Mouse (Mus musculus): Measurements from ENCODE around the gene Srsf3. TPM values are rescaled to one million over a fixed set of nuclear protein-coding genes. Genes with fewer than 3 reads are reported as not detected.

Srsf3 gene
- total and polyA plus RNA-seq, 3 experiments, result 171 to 687 (median 380) TPM

GRCm38 (mm10) chr17:29062119-29063035 is 29.9 kb downstream of the Srsf3 start (continued):
- TF ChIP-seq JUND (conservative IDR thresholded peaks at IDR 0.05; ENCODE audit: low read depth, low read length), result no peak

- in situ Hi-C loops (cut with MboI; ENCODE audit: low pct_ligation_motif_present, low pct_unique_long_range_greater_than_20kb, low sequenced_read_pairs), result no loop called here
- H3K4me2 ChIP-seq (ENCODE audit: insufficient read depth, low read depth, poor library complexity, severe bottlenecking), result peak overlapping the region; percentile 62; the same call in 1 of the 2 replicates
- no peaks in the 10 kb centered on the region for H3K9me3 ChIP-seq (replicated peaks; ENCODE audit: low read length)
- no peak overlapping the region for H3K4me3 ChIP-seq (replicated peaks in 1 of 3; ENCODE audit: low read depth in 2 of 3, low read length in 2 of 3, poor library complexity in 1 of 3)
- no peak for DNase-seq (ENCODE audit: extremely low read depth)
- H3K27me3 ChIP-seq (replicated peaks), result no peaks in the 10 kb centered on the region
- TF ChIP-seq MEF2A (IDR thresholded peaks at IDR 0.05; ENCODE audit: borderline replicate concordance, low read depth, low read length), result peak; percentile 24; the same call in 1 of the 2 replicates
- no peak for TF ChIP-seq ZNF384 (IDR thresholded peaks at IDR 0.05; ENCODE audit: low read depth, low read length)
- peaks cover 40 to 78% of the 10 kb centered on the region in 2 experiments for H3K4me1 ChIP-seq (ENCODE audit: control insufficient read depth in 1 of 2, insufficient read depth in 2 of 2)
- peaks cover 0 to 19% of the 10 kb centered on the region in 2 experiments for H3K36me3 ChIP-seq (replicated peaks in 1 of 2; ENCODE audit: control insufficient read depth in 1 of 2, insufficient read depth in 1 of 2, low read length in 1 of 2)
- H3K9ac ChIP-seq (ENCODE audit: insufficient read depth, low read depth), result peak overlapping the region; percentile 30
- H3K27ac ChIP-seq (ENCODE audit: insufficient read depth, low read depth), result peak overlapping the region; percentile 79
- dilution Hi-C loops (cut with MboI; ENCODE audit: extremely low pct_ligation_motif_present, extremely low pct_unique_long_range_greater_than_20kb, low sequenced_read_pairs), result no loop called here
- H3K79me2 ChIP-seq (replicated peaks; ENCODE audit: control insufficient read depth, extremely low read depth, insufficient read depth, poor library complexity, severe bottlenecking), result no peaks in the 10 kb centered on the region
Measured at GRCm38 (mm10) chr17:29063121-29063987, 30.9 kb downstream of the Srsf3 start.

- in situ Hi-C loops (cut with MboI; ENCODE audit: low pct_ligation_motif_present, low pct_unique_long_range_greater_than_20kb, low sequenced_read_pairs) (no loop called here), dilution Hi-C loops (cut with MboI; ENCODE audit: extremely low pct_ligation_motif_present, extremely low pct_unique_long_range_greater_than_20kb, low sequenced_read_pairs) (no loop called here)
- no peak overlapping the region for H3K4me3 ChIP-seq (replicated peaks in 1 of 3; ENCODE audit: low read depth in 2 of 3, low read length in 2 of 3, poor library complexity in 1 of 3)
- 0 out of 2 replicates have a peak overlapping the region, but pooled peaks have one; percentile 2 for H3K4me2 ChIP-seq (ENCODE audit: insufficient read depth, low read depth, poor library complexity, severe bottlenecking)
- H3K27me3 ChIP-seq (replicated peaks), result no peaks in the 10 kb centered on the region
- no peaks in the 10 kb centered on the region for H3K79me2 ChIP-seq (replicated peaks; ENCODE audit: control insufficient read depth, extremely low read depth, insufficient read depth, poor library complexity, severe bottlenecking)
- no peak for TF ChIP-seq POLR2A (IDR thresholded peaks at IDR 0.05; ENCODE audit: low read depth, low read length)
- no peak for TF ChIP-seq E2F4 (IDR thresholded peaks at IDR 0.05; ENCODE audit: insufficient replicate concordance, low read depth, low read length)
- peak; percentile 55; the same call in 1 of the 2 replicates for TF ChIP-seq MEF2A (IDR thresholded peaks at IDR 0.05; ENCODE audit: borderline replicate concordance, low read depth, low read length)
- TF ChIP-seq PAX5 (IDR thresholded peaks at IDR 0.05; ENCODE audit: low read length), result no peak
- TF ChIP-seq BHLHE40 (IDR thresholded peaks at IDR 0.05; ENCODE audit: low read depth, low read length), result peak; percentile 21; the same call in 1 of the 2 replicates
- TF ChIP-seq ETS1 (conservative IDR thresholded peaks at IDR 0.05; ENCODE audit: low read depth, low read length), result no peak
- TF ChIP-seq POLR2AphosphoS2 (IDR thresholded peaks at IDR 0.05; ENCODE audit: low read depth, low read length), result no peak
- TF ChIP-seq ZKSCAN1 (IDR thresholded peaks at IDR 0.05; ENCODE audit: borderline replicate concordance, low read depth, low read length), result no peak
- no peak for TF ChIP-seq NELFE (IDR thresholded peaks at IDR 0.05; ENCODE audit: low read depth, low read length)
- no peak for TF ChIP-seq CTCF (conservative IDR thresholded peaks at IDR 0.05 in 1 of 2, IDR thresholded peaks at IDR 0.05 in 1 of 2; ENCODE audit: low read depth in 2 of 2, low read length in 2 of 2)
- TF ChIP-seq MYC (IDR thresholded peaks at IDR 0.05; ENCODE audit: low read depth, low read length), result no peak
- no peak for TF ChIP-seq MAFK (IDR thresholded peaks at IDR 0.05; ENCODE audit: insufficient replicate concordance, low read length)
- TF ChIP-seq GABPA (IDR thresholded peaks at IDR 0.05; ENCODE audit: insufficient replicate concordance, low read depth, low read length), result no peak
- no peak for TF ChIP-seq CHD2 (IDR thresholded peaks at IDR 0.05; ENCODE audit: low read length)
- no peak for TF ChIP-seq MAZ (IDR thresholded peaks at IDR 0.05; ENCODE audit: low read depth, low read length)
- TF ChIP-seq ZNF384 (IDR thresholded peaks at IDR 0.05; ENCODE audit: low read depth, low read length), result no peak
- no peak for TF ChIP-seq CHD1 (IDR thresholded peaks at IDR 0.05; ENCODE audit: low read depth, low read length)
- no peak for TF ChIP-seq ELF1 (IDR thresholded peaks at IDR 0.05; ENCODE audit: low read depth, low read length)
- no peak; the same call in 1 of the 2 replicates for TF ChIP-seq IRF4 (IDR thresholded peaks at IDR 0.05; ENCODE audit: low read depth, low read length)
- TF ChIP-seq KAT2A (IDR thresholded peaks at IDR 0.05; ENCODE audit: insufficient replicate concordance, low read length), result no peak
- peak; percentile 25; the same call in 1 of the 2 replicates for TF ChIP-seq EP300 (IDR thresholded peaks at IDR 0.05; ENCODE audit: low read length)
- no peak for TF ChIP-seq RAD21 (IDR thresholded peaks at IDR 0.05; ENCODE audit: low read depth, low read length)
- no peak for TF ChIP-seq TBP (conservative IDR thresholded peaks at IDR 0.05; ENCODE audit: low read depth, low read length)
- peaks cover 0 to 13% of the 10 kb centered on the region in 2 experiments for H3K36me3 ChIP-seq (replicated peaks in 1 of 2; ENCODE audit: control insufficient read depth in 1 of 2, insufficient read depth in 1 of 2, low read length in 1 of 2)
- peak overlapping the region; percentile 1; the same call in 1 of the 2 replicates for H3K27ac ChIP-seq (ENCODE audit: insufficient read depth, low read depth)
- no peaks in the 10 kb centered on the region for H3K9me3 ChIP-seq (replicated peaks; ENCODE audit: low read length)
- H3K4me1 ChIP-seq (ENCODE audit: control insufficient read depth in 1 of 2, insufficient read depth in 2 of 2), result peaks cover 44 to 84% of the 10 kb centered on the region in 2 experiments
- H3K9ac ChIP-seq (ENCODE audit: insufficient read depth, low read depth), result no peak overlapping the region
- DNase-seq (ENCODE audit: extremely low read depth), result no peak
Measured at GRCm38 (mm10) chr17:29063988-29064285, 31.5 kb downstream of the Srsf3 start.
